Mouse (Mus musculus): Measurements from ENCODE around the gene 1600015I10Rik. TPM values are rescaled to one million over a fixed set of nuclear protein-coding genes. Genes with fewer than 3 reads are reported as not detected.

The 1600015I10Rik gene
- polyA plus RNA-seq, 1 experiment from 2014 or later = not detected

- H3K36me3 ChIP-seq (ENCODE audit: control insufficient read depth, insufficient read depth, low read length) = no peaks in the 10 kb centered on the region
- no peak overlapping the region for H3K4me2 ChIP-seq (ENCODE audit: low read depth, low read length)
- no peak for ATAC-seq (ENCODE audit: low read depth)
- 76% methylated on average over 3 of the region's 3 CpGs for WGBS
- H3K4me1 ChIP-seq (ENCODE audit: control insufficient read depth, insufficient read depth, low read length) = no peaks in the 10 kb centered on the region
- no peak overlapping the region for H3K4me3 ChIP-seq (ENCODE audit: low read depth, low read length)
- no peak overlapping the region for H3K27ac ChIP-seq (replicated peaks; ENCODE audit: low read depth, low read length)
- no peak overlapping the region for H3K9ac ChIP-seq (ENCODE audit: low read depth, low read length)
- no peaks in the 10 kb centered on the region for H3K27me3 ChIP-seq (replicated peaks; ENCODE audit: control insufficient read depth, insufficient read depth, low read length)
- H3K9me3 ChIP-seq (ENCODE audit: control insufficient read depth, low read length) = no peaks in the 10 kb centered on the region
- DNase-seq (ENCODE audit: low spot score) = no peak
Observed at GRCm38 (mm10) chr6:48982305-48982704, 52.6 kb downstream of the 1600015I10Rik start.

Other genes starting within 250 kb of the 1600015I10Rik start
- 12.6 and 13.3 TPM in 2 replicates for gene Gimap4, start 245.3 kb upstream of the 1600015I10Rik start, polyA plus RNA-seq (2014; fragmentation: Nextera tagmentation; extraction: Ambion mirVana)
- gene Gimap6, start 221.7 kb upstream of the 1600015I10Rik start, polyA plus RNA-seq (2014; fragmentation: Nextera tagmentation; extraction: Ambion mirVana) = 19.6 and 22.8 TPM in 2 replicates
- 3.2 TPM in 1 of 2 replicates, not detected in the other for gene Gm28053, start 211.3 kb upstream of the 1600015I10Rik start, polyA plus RNA-seq (2014; fragmentation: Nextera tagmentation; extraction: Ambion mirVana)
- gene Gimap7, start 211.3 kb upstream of the 1600015I10Rik start, polyA plus RNA-seq (2014; fragmentation: Nextera tagmentation; extraction: Ambion mirVana) = not detected in 2 replicates
- 10.5 and 12.7 TPM in 2 replicates for gene Gimap1, start 190.8 kb upstream of the 1600015I10Rik start, polyA plus RNA-seq (2014; fragmentation: Nextera tagmentation; extraction: Ambion mirVana)
- gene Gimap5, start 183.7 kb upstream of the 1600015I10Rik start, polyA plus RNA-seq (2014; fragmentation: Nextera tagmentation; extraction: Ambion mirVana) = 5.2 and 5.3 TPM in 2 replicates
- not detected in 2 replicates for gene Gimap3, start 159.0 kb upstream of the 1600015I10Rik start, polyA plus RNA-seq (2014; fragmentation: Nextera tagmentation; extraction: Ambion mirVana)
- 92.7 and 101 TPM in 2 replicates for gene Tmem176a, start 89.0 kb upstream of the 1600015I10Rik start, polyA plus RNA-seq (2014; fragmentation: Nextera tagmentation; extraction: Ambion mirVana)
- 244 and 254 TPM in 2 replicates for gene Tmem176b, start 88.4 kb upstream of the 1600015I10Rik start, polyA plus RNA-seq (2014; fragmentation: Nextera tagmentation; extraction: Ambion mirVana)
- gene Aoc1, start 57.0 kb upstream of the 1600015I10Rik start, polyA plus RNA-seq (2014; fragmentation: Nextera tagmentation; extraction: Ambion mirVana) = 0.08 TPM in 1 of 2 replicates, not detected in the other
- not detected in 2 replicates for gene Doxl2, start 45.1 kb downstream of the 1600015I10Rik start, polyA plus RNA-seq (2014; fragmentation: Nextera tagmentation; extraction: Ambion mirVana)
- gene Svs1, start 57.0 kb downstream of the 1600015I10Rik start, polyA plus RNA-seq (2014; fragmentation: Nextera tagmentation; extraction: Ambion mirVana) = not detected in 2 replicates
- gene Gpnmb, start 106.7 kb downstream of the 1600015I10Rik start, polyA plus RNA-seq (2014; fragmentation: Nextera tagmentation; extraction: Ambion mirVana) = 1.2 and 1.6 TPM in 2 replicates
- gene Malsu1, start 143.9 kb downstream of the 1600015I10Rik start, polyA plus RNA-seq (2014; fragmentation: Nextera tagmentation; extraction: Ambion mirVana) = 69.8 and 72.1 TPM in 2 replicates